Mouse (Mus musculus) urinary bladder, postnatal 25 days (tissue): ENCODE data around the gene Gm20605.
A peak's percentile ranks its signal among the peaks of the same experiment; 100 is the strongest.

ENCODE experiments used
- DNase-seq: peaks from one replicate; pipeline ENCODE4 v3.0.0; 2022; ENCODE audit warnings: low spot score

Gene Gm20605

GRCm38 (mm10) chr5:137628498-137629305, at the start of gene Gm20605, which contains the start of the genes Fbxo24 and Lrch4:
TSS of gene Gm20605 (plus strand) at chr5:137629175.
TSS of gene Fbxo24 (minus strand) at chr5:137629002.
TSS of gene Lrch4 (plus strand) at chr5:137629121.
- peak; percentile 90 for DNase-seq

- no peak for DNase-seq
Observed at GRCm38 (mm10) chr5:137580246-137580645, 48.7 kb upstream of the Gm20605 start.

DNA sequence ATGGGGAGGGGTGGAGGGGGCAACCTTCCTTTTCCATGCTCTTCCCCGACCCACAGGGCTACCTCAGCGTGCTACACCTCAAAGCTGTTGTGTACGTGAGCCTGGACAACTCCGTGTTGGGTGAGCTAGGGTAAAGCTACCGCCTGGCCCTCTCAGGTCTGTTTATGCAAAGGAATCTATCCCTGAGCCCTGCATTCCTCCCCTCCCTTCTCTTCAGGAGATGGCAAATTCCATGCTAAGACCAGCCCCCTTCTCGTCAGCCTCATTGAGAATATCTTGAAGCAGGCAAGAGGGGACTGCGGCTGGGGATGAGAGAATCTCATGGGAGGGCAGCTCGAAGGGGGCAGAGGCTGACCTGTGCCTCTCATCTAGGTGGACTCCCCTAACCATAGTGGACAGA, 46.3 kb upstream of the Gm20605 start:
- DNase-seq, result no peak

GRCm38 (mm10) chr5:137583670-137584169, 45.3 kb upstream of the Gm20605 start:
- DNase-seq, result no peak

GRCm38 (mm10) chr5:137584976-137585375, 44.0 kb upstream of the Gm20605 start:
- DNase-seq, result peak; percentile 70

- DNase-seq, result no peak
Observed at GRCm38 (mm10) chr5:137590507-137590906, 38.5 kb upstream of the Gm20605 start.

DNA sequence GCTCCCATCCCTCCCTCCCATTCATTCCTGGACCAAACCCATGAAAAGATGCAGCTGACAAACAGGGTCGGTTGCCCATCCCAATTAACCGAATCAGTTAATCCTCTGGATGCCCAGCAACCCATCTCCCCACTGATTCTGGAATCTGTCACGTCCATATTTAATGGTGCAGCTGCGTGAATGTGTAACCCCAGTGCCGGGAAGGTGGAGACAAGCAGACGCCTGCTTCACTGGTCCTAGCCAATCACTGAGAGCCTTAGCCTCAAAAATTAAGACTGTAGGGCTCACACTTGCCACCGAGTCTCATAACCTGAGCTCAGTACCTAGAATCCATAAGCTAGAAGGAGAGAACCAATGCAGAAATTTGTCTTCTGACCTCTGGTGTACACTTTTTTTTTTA, 33.1 kb upstream of the Gm20605 start:
- DNase-seq, result no peak

DNA sequence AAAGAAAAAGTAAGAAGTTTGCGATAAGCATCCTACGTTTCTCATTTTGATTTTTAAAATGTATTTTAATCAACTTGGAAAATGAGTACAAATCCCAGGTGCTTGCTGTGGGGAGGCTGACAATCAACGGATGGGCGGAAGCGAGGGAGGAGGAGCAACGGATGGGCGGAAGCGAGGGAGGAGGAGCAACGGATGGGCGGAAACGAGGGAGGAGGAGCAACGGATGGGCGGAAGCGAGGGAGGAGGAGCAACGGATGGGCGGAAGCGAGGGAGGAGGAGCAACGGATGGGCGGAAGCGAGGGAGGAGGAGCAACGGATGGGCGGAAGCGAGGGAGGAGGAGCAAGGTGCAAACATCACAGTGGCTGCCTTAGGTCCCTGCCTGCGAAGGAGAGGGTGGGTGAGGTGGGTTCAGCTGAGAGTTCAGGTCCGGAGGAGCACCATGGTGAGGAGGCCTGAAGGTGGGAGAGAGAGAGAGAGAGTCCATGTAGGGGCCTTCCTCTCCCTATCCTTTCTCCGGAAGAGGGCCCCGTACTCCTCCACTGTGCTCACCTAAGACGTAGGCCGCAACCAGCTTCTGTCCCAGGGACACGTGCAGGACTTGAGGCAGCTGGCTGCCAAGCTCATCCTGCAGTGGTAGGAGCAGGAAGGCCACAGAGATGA, 32.2 kb upstream of the Gm20605 start:
- no peak for DNase-seq

GRCm38 (mm10) chr5:137597625-137598024, 31.4 kb upstream of the Gm20605 start:
- DNase-seq, result no peak

GRCm38 (mm10) chr5:137598100-137598826, 30.7 kb upstream of the Gm20605 start:
- no peak for DNase-seq

GRCm38 (mm10) chr5:137599600-137599999, 29.4 kb upstream of the Gm20605 start:
- DNase-seq, result no peak

DNA sequence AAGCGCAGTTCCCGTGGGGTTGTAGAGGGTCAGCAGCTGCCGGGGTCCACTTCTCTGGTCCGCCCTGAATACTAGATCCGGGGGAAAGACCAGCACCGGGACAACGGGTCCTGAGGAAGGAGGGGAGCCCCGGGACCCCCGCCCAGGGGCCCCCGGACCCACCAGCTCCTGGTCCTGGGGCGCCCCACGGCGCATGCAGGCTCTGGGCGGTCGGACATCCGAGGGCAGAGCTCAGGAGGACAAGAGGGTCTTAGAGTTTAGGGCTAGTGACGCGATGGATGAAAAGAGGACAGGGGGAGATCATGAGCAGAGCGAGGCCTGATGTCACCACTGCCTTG, 28.7 kb upstream of the Gm20605 start:
- no peak for DNase-seq

- DNase-seq, result peak; percentile 97
Observed at GRCm38 (mm10) chr5:137600619-137601364, 28.2 kb upstream of the Gm20605 start, which contains the start of gene Mospd3. TSS of gene Mospd3 (minus strand) at chr5:137601058.

- DNase-seq, result no peak
Observed at GRCm38 (mm10) chr5:137601365-137601729, 27.6 kb upstream of the Gm20605 start.

DNA sequence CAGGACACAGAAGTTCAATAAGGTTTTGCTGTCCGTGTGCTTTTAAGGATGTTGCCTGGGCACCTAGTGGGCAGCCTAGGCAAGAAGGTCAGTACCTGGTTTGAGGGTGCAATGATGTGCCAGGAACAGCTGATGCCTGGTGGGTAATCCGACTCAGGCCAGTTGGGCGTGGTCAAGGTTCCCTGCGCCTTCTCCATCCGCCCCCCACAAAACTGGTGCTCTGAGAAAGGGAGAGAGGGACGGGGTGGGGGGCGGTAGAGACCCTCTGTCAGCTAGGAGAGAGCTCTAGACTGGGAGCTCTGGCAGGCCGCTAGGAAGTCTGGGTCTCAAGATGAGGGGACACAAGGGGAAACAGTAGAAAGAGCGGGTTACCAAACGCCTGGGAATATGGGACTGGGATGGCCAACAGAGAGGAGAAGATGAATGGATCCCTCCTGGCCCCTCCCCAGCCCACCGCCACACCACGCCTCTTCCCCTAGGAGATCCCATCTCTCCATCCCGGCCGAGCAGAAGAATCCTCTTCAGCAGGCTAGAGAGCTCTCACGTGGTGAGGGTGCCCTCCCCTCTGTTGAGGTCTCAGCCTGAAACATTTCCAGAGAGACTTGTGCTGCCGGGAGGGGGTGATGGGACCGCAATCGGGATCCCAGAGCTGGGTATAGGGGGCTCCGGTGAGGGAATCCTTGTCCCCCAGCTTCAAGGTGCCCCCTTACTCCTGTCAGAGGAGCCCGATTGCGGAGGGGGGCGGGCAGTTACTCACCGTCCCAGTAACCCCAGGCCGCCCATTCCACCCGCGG, 20.9 kb upstream of the Gm20605 start:
- DNase-seq, result no peak

GRCm38 (mm10) chr5:137608654-137609190, 20.3 kb upstream of the Gm20605 start:
- DNase-seq, result no peak

GRCm38 (mm10) chr5:137609292-137609691, 19.7 kb upstream of the Gm20605 start:
- DNase-seq, result no peak

DNA sequence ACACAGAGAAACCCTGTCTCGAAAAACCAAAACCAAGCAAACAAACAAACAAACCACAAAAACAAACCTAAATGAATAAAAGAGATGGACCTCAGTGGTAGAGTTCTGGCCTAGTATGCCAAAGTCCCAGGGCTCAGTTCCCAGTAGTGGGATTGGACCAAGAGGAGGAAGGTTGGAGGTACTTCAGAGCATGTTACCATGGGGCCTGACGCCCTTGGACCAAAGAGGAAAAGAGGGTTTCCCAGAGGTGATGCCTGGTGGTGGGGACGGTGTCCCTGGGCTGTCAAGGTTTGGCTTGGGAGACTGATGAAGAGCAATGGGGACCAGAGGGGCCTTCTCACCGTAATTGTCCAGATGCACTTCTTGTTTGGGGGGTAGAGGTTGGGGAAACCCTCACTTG, 18.9 kb upstream of the Gm20605 start:
- no peak for DNase-seq

DNA sequence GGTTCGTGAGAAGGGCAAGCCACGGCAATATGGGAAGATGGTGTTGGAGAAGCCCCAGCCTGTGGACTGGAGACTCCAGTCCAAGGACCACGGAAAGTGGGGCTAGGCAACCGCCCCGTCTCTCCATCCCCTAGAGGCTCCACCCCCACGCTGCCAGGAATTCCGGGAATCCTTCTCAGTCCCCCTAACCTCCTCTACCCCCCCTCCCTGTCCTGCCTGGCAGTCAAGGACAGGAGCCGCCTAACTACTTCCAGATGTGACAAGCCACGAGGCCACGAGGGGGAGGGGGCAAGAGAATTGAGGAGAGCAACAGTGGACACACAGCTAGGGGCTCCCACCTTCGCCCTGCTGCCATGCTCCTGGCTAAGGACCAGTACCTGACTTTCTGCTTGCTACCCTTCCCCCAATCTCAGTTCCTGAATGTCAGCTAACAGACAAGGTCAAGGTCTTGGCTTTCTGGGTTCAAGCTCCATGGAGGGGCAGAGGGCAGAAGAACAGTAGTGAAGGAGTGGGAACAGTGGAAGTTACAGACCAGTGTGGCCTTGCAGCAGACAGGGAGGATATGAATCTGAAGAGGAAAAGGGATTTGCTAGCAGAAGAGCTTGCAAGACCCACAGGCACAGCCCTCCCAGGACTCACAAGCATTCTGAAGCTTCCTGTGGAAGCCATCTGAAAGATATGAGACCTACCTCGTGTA, 18.3 kb upstream of the Gm20605 start:
- peak; percentile 63 for DNase-seq

DNA sequence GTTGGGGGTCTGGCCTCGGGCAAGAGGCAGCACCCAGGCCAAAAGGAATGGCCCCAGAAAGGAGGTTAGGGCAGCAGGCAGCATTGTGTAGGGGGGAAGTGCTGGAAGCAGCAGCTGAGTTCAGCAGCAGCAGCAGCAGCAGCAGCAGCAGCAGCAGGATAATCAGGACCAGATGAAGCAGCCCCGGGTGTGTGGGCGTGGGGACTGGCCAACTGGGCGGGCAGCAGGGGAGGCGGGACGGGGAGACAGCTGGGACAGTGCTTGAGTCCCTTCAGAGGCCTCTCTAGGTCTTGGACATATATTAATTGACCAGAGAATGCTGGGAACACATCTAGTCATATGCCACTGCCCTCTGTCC, 17.8 kb upstream of the Gm20605 start:
- peak; percentile 58 for DNase-seq
